Mouse (Mus musculus): ENCODE data around the gene Ccnk. TPM values are rescaled to one million over a fixed set of nuclear protein-coding genes. Genes with fewer than 3 reads are reported as not detected.

Gene Ccnk
- 1.5 and 2.2 TPM in 2 replicates for polyA plus RNA-seq (2015; fragmentation: Nextera tagmentation; extraction: Ambion mirVana)

DNA sequence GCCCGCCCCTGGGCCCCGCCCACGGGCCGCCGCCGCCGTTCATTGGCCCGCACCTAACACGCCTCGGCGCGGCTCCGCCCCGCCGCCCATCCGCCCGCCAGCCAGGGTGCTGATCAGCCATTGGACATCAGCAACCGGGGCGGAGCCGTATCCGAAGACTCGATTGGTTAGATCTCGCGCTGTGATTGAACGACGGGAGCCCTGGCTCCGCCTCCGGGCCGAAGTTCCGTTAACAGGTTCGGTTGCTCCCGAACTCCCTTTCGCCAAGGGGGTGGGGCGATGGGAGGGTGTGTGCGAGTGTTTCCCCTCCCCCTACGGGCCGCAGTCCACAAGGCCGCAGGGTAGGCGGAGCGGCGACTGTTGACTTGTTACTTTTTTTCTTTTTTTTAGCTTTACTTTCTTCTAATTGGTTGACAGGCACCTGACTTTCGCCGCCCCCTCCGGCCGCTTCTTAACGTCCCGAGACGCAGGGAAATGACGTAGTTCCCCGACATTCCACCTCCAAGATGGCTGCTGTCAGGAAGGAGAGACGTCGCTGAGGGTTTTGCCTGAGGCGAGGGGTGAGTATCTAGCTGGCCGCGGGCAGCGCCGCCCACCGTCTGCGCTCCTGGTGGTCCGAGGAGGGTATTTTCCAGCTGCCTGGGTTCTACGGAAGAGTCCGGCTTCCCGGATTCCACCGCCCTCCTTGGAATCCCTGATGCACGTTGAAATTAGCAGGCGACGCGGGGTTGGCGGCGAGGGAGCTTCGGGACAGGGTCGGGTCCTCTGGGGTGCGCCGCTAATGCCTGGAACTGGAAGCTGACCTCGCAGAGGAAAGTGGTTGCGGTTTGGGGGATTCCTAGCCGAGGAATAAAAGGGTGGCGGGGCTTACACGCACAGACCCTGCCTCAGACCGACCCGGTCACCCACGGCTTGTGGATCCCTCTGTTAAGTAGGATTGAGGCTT is at the start of gene Ccnk:
Gene Ccnk (plus strand): TSS at position 259 of the 946 bp plus-strand sequence.
- H3K4me3 ChIP-seq = peak within 1 kb of the TSS; percentile 94
- H3K9ac ChIP-seq = peak within 1 kb of the TSS; percentile 98
- H3K27ac ChIP-seq = peak within 1 kb of the TSS; percentile 92
- peak; percentile 97 for ATAC-seq (replicated peaks; ENCODE audit: insufficient number of reproducible peaks, insufficient read depth, low FRiP score, low read depth)
- no peaks in the 10 kb centered on the region for H3K27me3 ChIP-seq
- peaks cover 19% of the 10 kb centered on the region for H3K36me3 ChIP-seq
- H3K4me1 ChIP-seq (replicated peaks) = peaks cover 23% of the 10 kb centered on the region
- H3K9me3 ChIP-seq (replicated peaks) = no peaks in the 10 kb centered on the region
- H3K4me2 ChIP-seq = peak within 1 kb of the TSS; percentile 86
- WGBS = under 1% methylated on average over 82 of the region's 82 CpGs

DNA sequence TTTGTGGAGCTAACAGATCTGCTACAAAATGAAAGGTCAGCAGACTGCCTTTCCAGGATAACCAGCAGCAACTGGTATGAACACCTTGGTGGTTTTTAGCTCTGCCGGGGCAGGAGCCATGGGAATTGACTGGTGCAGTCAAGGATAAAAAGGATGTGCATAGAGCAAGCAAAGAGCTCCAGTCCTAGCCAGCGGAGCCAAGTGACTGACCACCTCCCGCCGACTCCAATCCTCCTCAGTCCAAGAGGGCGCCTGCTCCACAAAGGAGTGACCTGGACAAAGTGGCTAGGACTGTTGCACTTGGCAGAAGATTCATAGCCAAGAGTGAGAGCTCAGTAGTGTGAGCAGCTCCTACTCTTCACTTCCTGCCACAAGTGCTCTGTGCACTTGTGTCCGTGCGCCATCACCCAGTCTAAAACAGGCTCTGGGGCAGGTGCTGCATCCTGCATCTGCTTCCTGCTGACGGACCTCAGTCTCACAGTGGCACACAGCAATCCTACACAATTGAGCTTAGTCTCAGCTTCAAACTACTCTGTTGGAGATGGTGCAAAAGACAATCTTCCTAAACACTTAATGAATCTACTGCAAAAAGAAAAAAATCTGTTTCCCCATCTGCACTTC is 46.8 kb upstream of the Ccnk start:
- Histone ChIP-seq H3K9ac (no peak overlapping the region), H3K27ac (no peak overlapping the region), H3K9me3 (replicated peaks) (no peaks in the 10 kb centered on the region), H3K36me3 (peaks cover 42% of the 10 kb centered on the region), H3K4me2 (no peak overlapping the region), H3K4me3 (no peak overlapping the region), H3K27me3 (no peaks in the 10 kb centered on the region), H3K4me1 (replicated peaks) (no peaks in the 10 kb centered on the region)
- no peak for ATAC-seq (replicated peaks; ENCODE audit: insufficient number of reproducible peaks, insufficient read depth, low FRiP score, low read depth)
- 83% methylated on average over 8 of the region's 8 CpGs for WGBS

DNA sequence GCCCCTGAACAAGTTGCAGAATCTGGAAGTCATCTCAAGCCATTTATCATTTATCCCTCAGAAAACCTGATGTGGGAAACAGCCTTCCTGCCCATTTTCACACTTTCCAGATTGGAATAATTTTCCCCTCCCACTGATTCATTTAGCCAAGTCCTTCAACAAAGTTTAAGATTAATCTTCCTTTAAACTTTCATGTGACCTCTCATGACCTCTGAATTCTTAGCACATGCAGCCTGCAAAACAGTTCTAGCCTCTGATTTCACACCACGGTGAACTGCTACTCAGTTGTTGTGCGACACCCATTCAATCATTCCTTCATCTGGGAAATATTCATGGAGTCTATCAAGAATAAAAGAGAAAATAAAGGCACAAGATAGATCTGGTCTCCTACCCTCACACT is 46.2 kb upstream of the Ccnk start:
- Histone ChIP-seq H3K27ac (no peak overlapping the region), H3K9ac (no peak overlapping the region), H3K4me3 (no peak overlapping the region), H3K4me2 (no peak overlapping the region), H3K27me3 (no peaks in the 10 kb centered on the region), H3K9me3 (replicated peaks) (no peaks in the 10 kb centered on the region), H3K36me3 (peaks cover 40% of the 10 kb centered on the region), H3K4me1 (replicated peaks) (no peaks in the 10 kb centered on the region)
- WGBS = 83% methylated on average over 2 of the region's 2 CpGs
- no peak for ATAC-seq (replicated peaks; ENCODE audit: insufficient number of reproducible peaks, insufficient read depth, low FRiP score, low read depth)

DNA sequence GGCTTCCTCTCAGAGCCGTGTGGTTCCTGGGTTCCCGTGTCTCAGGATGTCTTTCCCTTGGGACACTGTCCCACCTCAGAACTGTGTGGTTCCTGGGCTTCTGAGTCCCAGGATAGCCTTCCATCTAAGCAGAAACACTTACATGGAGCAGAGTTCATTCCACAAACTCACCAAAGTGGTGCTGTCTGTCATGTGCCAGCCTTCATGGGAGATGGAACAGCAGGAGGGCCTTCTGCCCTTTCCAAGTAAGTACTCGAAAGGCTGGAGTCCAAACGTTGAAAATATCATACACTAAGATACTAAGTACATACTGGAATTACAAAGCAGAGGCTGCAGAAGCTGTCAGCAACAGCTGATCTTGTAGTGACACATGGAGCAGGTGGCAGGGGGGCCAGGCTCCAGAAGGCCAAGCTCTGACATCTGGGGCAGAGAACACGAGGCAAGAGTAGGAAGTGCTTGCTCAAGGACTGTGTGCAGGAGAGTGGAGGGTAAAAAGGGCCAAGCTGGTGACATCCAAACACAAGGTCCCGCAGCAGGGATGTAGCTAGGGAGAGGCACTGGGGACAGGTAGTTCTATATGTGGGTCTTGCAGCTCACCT is 43.7 kb upstream of the Ccnk start:
- Histone ChIP-seq H3K27me3 (no peaks in the 10 kb centered on the region), H3K4me3 (no peak overlapping the region), H3K4me1 (replicated peaks) (no peaks in the 10 kb centered on the region), H3K9me3 (replicated peaks) (no peaks in the 10 kb centered on the region), H3K36me3 (peaks cover 23% of the 10 kb centered on the region), H3K9ac (no peak overlapping the region), H3K4me2 (no peak overlapping the region), H3K27ac (no peak overlapping the region)
- 72% methylated on average over 6 of the region's 6 CpGs for WGBS
- ATAC-seq (replicated peaks; ENCODE audit: insufficient number of reproducible peaks, insufficient read depth, low FRiP score, low read depth) = no peak

DNA sequence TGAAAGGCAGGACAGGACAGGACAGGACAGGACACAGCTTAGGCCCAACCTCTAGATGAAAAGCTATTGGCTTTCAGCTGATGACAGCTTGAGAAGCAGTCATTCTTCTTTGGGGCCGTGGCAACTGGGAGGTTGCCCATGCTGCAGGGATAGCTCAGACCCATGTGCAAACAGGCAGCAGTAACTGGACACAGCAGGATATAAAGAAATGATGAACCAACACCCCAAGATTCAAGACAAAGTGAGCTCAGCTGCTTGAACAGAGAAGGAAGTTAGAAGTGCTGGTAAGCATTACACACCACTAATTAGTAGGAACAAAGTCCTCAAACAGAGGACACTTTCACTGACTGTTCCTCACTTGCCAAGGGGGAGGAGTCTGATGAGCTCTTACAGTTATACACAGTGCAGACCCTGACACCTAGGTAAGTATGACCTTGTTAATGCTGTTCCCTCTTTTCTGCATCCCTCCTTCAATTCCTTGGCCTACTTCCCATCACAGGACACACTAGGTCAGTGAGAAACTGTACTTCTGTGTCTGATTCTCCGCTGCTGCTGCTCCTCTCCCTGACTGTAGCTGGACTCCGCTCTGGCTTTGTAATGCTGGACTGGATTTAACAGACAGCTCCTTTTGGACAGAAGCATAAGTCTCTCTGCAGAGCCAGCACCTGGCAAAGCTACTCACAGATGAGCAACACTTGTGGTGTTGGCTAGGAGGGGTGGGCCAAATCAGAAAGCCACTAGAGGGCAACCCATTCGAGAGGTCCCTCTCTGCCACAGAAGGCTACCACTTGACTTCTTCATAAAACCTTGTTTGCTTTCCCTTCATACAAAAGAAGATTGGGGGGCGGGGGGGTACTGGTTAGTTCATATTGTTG is 35.5 kb upstream of the Ccnk start:
- H3K9ac ChIP-seq = no peak overlapping the region
- ATAC-seq (replicated peaks; ENCODE audit: insufficient number of reproducible peaks, insufficient read depth, low FRiP score, low read depth) = no peak
- H3K4me1 ChIP-seq (replicated peaks) = peaks cover 1% of the 10 kb centered on the region; the same call in 1 of the 2 replicates
- no peak overlapping the region for H3K27ac ChIP-seq
- no peaks in the 10 kb centered on the region for H3K9me3 ChIP-seq (replicated peaks)
- H3K4me2 ChIP-seq = no peak overlapping the region
- WGBS = 87% methylated on average over 5 of the region's 5 CpGs
- H3K36me3 ChIP-seq = peaks cover 10% of the 10 kb centered on the region; the same call in 1 of the 2 replicates
- no peak overlapping the region for H3K4me3 ChIP-seq
- no peaks in the 10 kb centered on the region for H3K27me3 ChIP-seq

DNA sequence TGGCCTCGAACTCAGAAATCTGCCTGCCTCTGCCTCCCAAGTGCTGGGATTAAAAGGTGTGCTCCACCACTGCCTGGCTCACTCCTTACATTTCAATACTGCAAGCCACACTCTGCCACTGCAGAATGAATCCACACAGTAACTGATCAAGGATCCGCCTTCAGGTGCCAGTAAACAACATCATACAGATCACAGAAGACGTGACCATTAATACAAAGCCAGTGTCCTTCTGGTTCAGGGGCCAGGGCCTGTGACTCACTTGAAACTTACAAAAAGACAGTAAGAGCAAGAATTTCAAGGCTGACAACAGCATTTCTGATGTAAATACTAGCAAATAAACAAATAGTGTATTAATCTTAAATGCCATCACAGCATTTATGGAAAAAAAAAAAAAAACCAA is 34.2 kb upstream of the Ccnk start:
- no peak overlapping the region for H3K27ac ChIP-seq
- H3K36me3 ChIP-seq = peaks cover 10% of the 10 kb centered on the region; the same call in 1 of the 2 replicates
- no peaks in the 10 kb centered on the region for H3K27me3 ChIP-seq
- no peak overlapping the region for H3K9ac ChIP-seq
- H3K9me3 ChIP-seq (replicated peaks) = no peaks in the 10 kb centered on the region
- H3K4me3 ChIP-seq = no peak overlapping the region
- H3K4me2 ChIP-seq = no peak overlapping the region
- no peak for ATAC-seq (replicated peaks; ENCODE audit: insufficient number of reproducible peaks, insufficient read depth, low FRiP score, low read depth)
- WGBS = 95% methylated on average over 3 of the region's 3 CpGs
- peaks cover 7% of the 10 kb centered on the region for H3K4me1 ChIP-seq (replicated peaks)

DNA sequence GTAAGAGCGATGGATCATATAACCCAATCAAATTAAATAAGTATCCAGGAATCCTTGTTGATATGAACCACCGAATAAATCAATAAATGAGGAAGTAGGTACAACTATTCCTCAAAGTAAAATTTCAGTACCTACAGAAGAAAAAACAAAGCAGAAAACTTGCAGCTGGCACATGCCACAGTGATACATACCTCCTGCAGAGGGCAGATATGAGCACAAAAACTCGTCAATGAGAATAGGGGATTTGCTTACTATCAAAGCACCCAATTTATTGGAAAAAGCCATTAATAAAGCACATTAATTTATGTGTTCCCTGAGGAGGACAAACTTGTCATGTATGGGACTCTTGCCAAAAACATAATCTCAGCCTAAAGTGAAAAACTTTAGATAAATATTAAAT is 29.6 kb upstream of the Ccnk start:
- Histone ChIP-seq H3K4me1 (replicated peaks) (peaks cover 7% of the 10 kb centered on the region), H3K27ac (no peak overlapping the region), H3K27me3 (no peaks in the 10 kb centered on the region), H3K4me2 (no peak overlapping the region), H3K9me3 (replicated peaks) (no peaks in the 10 kb centered on the region), H3K9ac (no peak overlapping the region), H3K4me3 (no peak overlapping the region), H3K36me3 (peaks cover 15% of the 10 kb centered on the region; the same call in 1 of the 2 replicates)
- 73% methylated on average over 3 of the region's 3 CpGs for WGBS
- no peak for ATAC-seq (replicated peaks; ENCODE audit: insufficient number of reproducible peaks, insufficient read depth, low FRiP score, low read depth)

DNA sequence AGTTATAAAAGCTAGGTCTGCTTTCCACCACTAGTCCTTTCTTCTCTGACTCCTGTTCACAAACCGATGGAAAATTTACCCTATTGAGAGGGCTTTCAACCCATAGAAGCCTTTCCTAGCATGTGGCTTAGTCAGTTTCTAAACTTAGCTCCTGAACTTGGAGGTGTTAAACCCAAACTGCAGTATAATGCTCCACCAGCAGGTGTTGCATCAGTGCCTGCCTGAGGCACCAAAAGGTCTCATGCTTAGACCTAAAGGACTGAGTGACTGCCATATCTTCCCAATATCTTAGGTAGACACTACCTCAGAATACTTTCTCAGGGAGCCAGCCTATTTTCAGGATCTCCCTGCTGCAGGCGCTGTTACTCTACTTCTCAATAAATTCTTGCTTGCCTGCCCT is 26.6 kb upstream of the Ccnk start:
- 84% methylated on average over 2 of the region's 2 CpGs for WGBS
- no peak for ATAC-seq (replicated peaks; ENCODE audit: insufficient number of reproducible peaks, insufficient read depth, low FRiP score, low read depth)
- no peak overlapping the region for H3K27ac ChIP-seq
- no peak overlapping the region for H3K4me2 ChIP-seq
- H3K4me1 ChIP-seq (replicated peaks) = peaks cover 7% of the 10 kb centered on the region
- no peak overlapping the region for H3K9ac ChIP-seq
- H3K9me3 ChIP-seq (replicated peaks) = no peaks in the 10 kb centered on the region
- H3K4me3 ChIP-seq = no peak overlapping the region
- peaks cover 24% of the 10 kb centered on the region for H3K36me3 ChIP-seq
- H3K27me3 ChIP-seq = no peaks in the 10 kb centered on the region

DNA sequence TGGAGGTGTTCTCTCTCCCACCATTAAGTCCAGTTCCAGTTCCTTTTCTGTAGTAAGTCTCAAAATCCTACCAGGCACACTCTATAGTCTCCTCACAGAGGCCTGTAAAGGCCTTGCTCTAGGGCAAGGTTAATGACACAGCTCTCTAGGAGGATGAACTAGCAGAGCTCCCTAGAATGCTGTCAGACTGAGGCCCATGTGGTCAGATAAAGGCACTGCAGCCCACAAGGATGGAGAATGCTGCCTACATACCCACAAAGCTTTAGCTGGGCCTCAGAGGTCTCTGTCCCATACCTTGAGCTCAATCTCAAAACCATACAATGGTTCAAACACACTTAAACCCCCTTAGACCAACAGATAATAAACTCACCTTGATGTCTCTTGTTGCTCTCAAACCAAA is 19.5 kb upstream of the Ccnk start:
- Histone ChIP-seq H3K36me3 (peaks cover 59% of the 10 kb centered on the region), H3K4me2 (no peak overlapping the region)
- ATAC-seq (replicated peaks; ENCODE audit: insufficient number of reproducible peaks, insufficient read depth, low FRiP score, low read depth) = no peak

DNA sequence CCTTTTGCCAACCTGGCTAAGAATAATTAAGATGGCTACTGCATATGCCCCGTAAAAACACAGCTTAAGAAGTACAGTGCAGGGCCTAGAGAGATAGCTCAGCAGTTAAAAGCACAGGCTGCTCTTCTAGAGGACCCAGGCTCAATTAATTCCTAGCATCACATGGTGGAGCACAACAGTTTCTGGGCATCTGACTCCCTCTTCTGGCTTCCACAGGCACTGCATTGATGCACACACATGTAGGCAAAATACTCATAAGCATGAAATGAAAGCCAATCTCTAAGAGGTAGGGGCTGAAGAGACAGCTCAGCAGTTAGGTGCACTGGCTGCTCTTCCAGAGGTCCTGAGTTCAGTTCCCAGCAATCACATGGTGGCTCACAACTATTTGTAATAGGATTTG is 17.3 kb upstream of the Ccnk start:
- Histone ChIP-seq H3K4me1 (replicated peaks) (peaks cover 11% of the 10 kb centered on the region; the same call in 1 of the 2 replicates), H3K4me2 (no peak overlapping the region), H3K27me3 (no peaks in the 10 kb centered on the region), H3K4me3 (no peak overlapping the region), H3K36me3 (peaks cover 51% of the 10 kb centered on the region), H3K27ac (no peak overlapping the region), H3K9me3 (replicated peaks) (no peaks in the 10 kb centered on the region), H3K9ac (no peak overlapping the region)
- 95% methylated on average over 1 of the region's 1 CpGs for WGBS
- ATAC-seq (replicated peaks; ENCODE audit: insufficient number of reproducible peaks, insufficient read depth, low FRiP score, low read depth) = no peak

More for the DNA sequence above, 19.5 kb upstream of the Ccnk start:
- Histone ChIP-seq H3K27me3 (no peaks in the 10 kb centered on the region), H3K9ac (no peak overlapping the region), H3K4me3 (no peak overlapping the region), H3K4me1 (replicated peaks) (no peaks in the 10 kb centered on the region), H3K9me3 (replicated peaks) (no peaks in the 10 kb centered on the region), H3K27ac (no peak overlapping the region)

DNA sequence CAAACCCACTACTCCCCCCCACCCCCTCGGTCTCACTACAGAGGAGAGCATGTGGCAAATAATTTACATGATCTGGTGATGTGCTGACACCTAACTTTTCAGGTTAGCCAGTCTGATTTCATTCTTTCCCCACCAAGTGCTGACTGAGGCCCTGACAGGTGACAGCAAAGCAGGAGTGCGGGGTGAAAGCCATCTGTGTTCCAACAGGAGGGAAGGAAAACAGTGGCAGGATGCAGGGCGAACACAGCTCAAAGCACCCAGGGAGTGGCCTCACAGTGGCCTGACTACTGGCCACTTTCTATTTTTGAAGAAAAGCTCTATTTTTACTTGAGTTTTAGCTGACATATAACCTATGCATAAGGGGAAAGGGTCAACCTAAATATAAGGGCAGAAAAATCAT is 15.7 kb upstream of the Ccnk start:
- Histone ChIP-seq H3K9ac (no peak overlapping the region), H3K4me1 (replicated peaks) (peaks cover 12% of the 10 kb centered on the region), H3K27me3 (no peaks in the 10 kb centered on the region), H3K36me3 (peaks cover 41% of the 10 kb centered on the region), H3K9me3 (replicated peaks) (no peaks in the 10 kb centered on the region), H3K27ac (no peak overlapping the region), H3K4me3 (no peak overlapping the region), H3K4me2 (no peak overlapping the region)
- WGBS = 80% methylated on average over 3 of the region's 3 CpGs
- ATAC-seq (replicated peaks; ENCODE audit: insufficient number of reproducible peaks, insufficient read depth, low FRiP score, low read depth) = no peak
